Mouse (Mus musculus) CD4-positive, CD25-positive, alpha-beta regulatory T cell (primary cell): ENCODE results near the gene F2rl1. TPM values are rescaled to one million over a fixed set of nuclear protein-coding genes. Genes with fewer than 3 reads are reported as not detected.

Experiments used
- polyA plus RNA-seq: library from polyadenylated mRNA; unstranded; fragments of 100-300 nt; shearing (Covaris generic); gene quantifications from one replicate; pipeline ENCODE4 v1.2.1, GENCODE M21; 2017

F2rl1 gene
- polyA plus RNA-seq: 18.1 TPM

DNA sequence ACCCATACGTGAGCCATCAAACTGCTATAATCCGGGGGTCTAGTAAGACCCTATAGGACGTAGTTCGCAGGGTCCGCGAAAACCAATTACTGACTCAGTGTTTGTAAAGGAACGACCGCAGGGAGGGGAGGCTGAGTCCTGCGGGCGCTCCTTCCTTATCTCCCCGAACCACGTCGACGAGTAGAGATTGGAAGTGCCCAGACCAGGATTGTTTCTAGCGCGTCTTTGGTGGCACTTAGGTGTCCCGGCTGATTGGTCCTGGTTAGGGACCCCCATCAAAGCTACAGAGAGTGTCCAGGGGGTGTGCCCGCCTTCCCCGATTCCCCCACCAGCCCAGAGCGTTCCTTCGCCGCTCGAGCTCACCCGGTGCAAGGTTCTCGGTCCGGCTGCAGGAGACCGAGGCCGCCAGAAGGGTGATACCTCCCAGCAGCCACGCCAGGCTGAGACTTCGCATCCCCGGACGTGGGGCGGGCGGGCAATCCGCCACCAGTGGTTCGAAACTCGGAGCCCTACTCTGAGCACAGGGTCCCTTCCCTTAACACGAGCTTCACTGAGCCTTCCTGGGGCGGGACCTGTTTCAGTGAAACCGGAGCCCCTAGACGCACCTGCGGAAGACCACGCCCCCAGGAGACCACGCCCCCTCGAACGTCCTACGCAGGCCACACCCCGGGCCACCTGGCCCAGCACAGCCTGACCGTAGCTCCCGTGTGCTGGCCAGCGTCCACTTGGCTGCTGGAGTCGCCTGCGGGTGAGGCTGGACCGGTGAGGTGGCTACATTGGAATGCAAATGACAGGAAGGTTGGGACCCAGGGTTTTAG, at the start of gene F2rl1:
Gene F2rl1 (minus strand): TSS at position 554 of the 818 bp plus-strand sequence.

GRCm38 (mm10) chr13:95478671-95479413, 46.2 kb downstream of the F2rl1 start, which contains the start of gene S100z:
S100z (minus strand) TSS chr13:95478721.

Other genes starting within 250 kb of the F2rl1 start
- gene Zbed3, start 201.6 kb downstream of the F2rl1 start, polyA plus RNA-seq: 3.0 TPM
- gene Aggf1, start 149.9 kb downstream of the F2rl1 start, polyA plus RNA-seq: 55.2 TPM
- gene Crhbp, start 80.3 kb downstream of the F2rl1 start, polyA plus RNA-seq: not detected
- gene S100z, start 46.5 kb downstream of the F2rl1 start, polyA plus RNA-seq: not detected
- 37.8 TPM for gene F2r, start 93.3 kb upstream of the F2rl1 start, polyA plus RNA-seq
- gene F2rl2, start 171.6 kb upstream of the F2rl1 start, polyA plus RNA-seq: 2.1 TPM